Mouse (Mus musculus) megakaryocyte, embryonic 14.5 days (primary cell): ENCODE data around the gene Adam17. TPM values are rescaled to one million over a fixed set of nuclear protein-coding genes. Genes with fewer than 3 reads are reported as not detected.

Experiments
- H3K27me3 ChIP-seq: replicated peaks from 2 replicates; pipeline ENCODE3; 2012; ENCODE audit warnings: inconsistent platforms
- H3K36me3 ChIP-seq: replicated peaks from 2 replicates; pipeline ENCODE3; 2012; ENCODE audit warnings: low read length, inconsistent platforms, mixed read lengths
- H3K4me1 ChIP-seq: 2 replicates; pipeline ENCODE4 v1.6.1; 2012; ENCODE audit warnings: inconsistent platforms
- H3K4me3 ChIP-seq: replicated peaks from 2 replicates; pipeline ENCODE3; 2012; ENCODE audit warnings: moderate library complexity, mild to moderate bottlenecking, inconsistent platforms
- H3K9me3 ChIP-seq: 2 replicates; pipeline ENCODE4 v1.6.1; 2012; ENCODE audit warnings: inconsistent platforms
- FLI1 ChIP-seq: IDR thresholded peaks from 2 replicates; pipeline ENCODE4 v1.6.1; 2012; ENCODE audit warnings: low read length, inconsistent platforms, mixed read lengths
- GATA1 ChIP-seq: IDR thresholded peaks from 3 replicates; pipeline ENCODE4 v1.6.1; 2012; ENCODE audit warnings: mixed read lengths, low read length, inconsistent platforms, borderline replicate concordance
- polyA plus RNA-seq: library from polyadenylated mRNA; stranded (reverse); fragments of >175 nt; gene quantifications from 2 replicates; pipeline ENCODE4 v1.2.3, GENCODE M21; 2012; ENCODE audit warnings: low replicate concordance; ENCODE audit not compliant: insufficient read depth

Gene Adam17
- polyA plus RNA-seq, 1 experiment, result 12.1 TPM

- TF ChIP-seq GATA1, result no peak
- TF ChIP-seq FLI1, result no peak
- Histone ChIP-seq H3K9me3 (no peaks in the 10 kb centered on the region), H3K27me3 (no peaks in the 10 kb centered on the region), H3K4me1 (peaks cover 23% of the 10 kb centered on the region), H3K36me3 (peaks cover 94% of the 10 kb centered on the region), H3K4me3 (no peak overlapping the region)
Measured at GRCm38 (mm10) chr12:21330961-21331576, 42.4 kb downstream of the Adam17 start.

DNA sequence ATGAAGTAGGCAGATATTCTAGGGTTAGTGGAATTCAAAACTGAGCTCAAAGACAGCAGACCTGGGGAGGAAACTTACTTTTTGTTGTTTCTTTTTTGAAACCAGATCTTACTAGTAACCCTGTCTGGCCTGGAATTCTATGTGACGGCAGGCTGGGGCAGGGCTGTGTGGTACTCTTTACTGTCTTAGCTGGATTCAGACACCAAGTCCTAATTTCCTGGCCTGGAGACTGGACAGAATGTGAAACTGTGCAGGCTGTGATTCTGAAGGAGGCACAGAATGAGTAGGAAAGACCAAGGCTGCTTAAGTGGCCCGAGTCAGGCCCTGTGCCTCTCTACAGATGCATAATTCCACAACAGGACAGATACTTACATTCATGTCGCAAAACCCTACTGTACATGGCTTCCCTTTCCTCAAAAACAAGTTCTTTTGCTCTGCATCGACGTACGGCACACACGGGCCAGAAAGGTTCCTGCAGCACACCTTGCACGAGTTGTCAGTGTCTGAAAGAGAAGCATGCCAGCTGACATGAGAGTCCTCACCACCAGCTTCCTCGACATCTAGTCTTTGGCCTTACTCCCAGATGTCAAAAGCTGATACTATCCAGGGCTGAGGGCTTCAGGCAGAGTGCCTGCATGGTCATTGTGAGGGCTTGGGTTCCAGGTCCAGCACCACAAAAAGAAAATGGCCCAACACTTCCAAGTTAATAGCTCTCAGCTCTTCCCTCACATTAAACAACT, 43.6 kb downstream of the Adam17 start:
- Histone ChIP-seq H3K27me3 (no peaks in the 10 kb centered on the region), H3K36me3 (peaks cover 95% of the 10 kb centered on the region)

DNA sequence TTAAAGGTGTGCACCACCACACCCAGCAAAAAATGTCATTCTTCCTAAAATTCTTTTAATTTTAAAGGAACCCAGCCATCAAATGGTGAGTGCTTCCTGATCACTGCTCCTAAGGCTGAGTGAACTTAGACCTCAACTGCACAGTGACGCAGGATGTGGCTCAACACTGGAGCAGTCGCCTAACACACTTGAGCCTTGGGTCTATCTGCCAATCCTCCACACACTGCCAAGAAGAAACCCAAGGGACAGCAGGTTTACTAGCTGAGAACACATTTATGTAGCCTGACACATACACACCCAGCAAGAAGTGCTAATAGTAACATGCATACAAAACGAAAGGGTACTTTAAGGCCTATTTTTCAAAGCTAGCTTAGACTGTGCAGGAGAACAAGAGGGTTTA, 47.1 kb downstream of the Adam17 start:
- H3K9me3 ChIP-seq, result no peaks in the 10 kb centered on the region
- H3K4me3 ChIP-seq, result no peak overlapping the region
- H3K27me3 ChIP-seq, result no peaks in the 10 kb centered on the region
- TF ChIP-seq GATA1 (no peak), FLI1 (no peak)
- H3K4me1 ChIP-seq, result peaks cover 11% of the 10 kb centered on the region
- peaks cover 97% of the 10 kb centered on the region for H3K36me3 ChIP-seq

More for the DNA sequence above, 43.6 kb downstream of the Adam17 start:
- Histone ChIP-seq H3K4me1 (peaks cover 22% of the 10 kb centered on the region), H3K9me3 (no peaks in the 10 kb centered on the region), H3K4me3 (no peak overlapping the region)
- TF ChIP-seq FLI1 (no peak), GATA1 (no peak)

DNA sequence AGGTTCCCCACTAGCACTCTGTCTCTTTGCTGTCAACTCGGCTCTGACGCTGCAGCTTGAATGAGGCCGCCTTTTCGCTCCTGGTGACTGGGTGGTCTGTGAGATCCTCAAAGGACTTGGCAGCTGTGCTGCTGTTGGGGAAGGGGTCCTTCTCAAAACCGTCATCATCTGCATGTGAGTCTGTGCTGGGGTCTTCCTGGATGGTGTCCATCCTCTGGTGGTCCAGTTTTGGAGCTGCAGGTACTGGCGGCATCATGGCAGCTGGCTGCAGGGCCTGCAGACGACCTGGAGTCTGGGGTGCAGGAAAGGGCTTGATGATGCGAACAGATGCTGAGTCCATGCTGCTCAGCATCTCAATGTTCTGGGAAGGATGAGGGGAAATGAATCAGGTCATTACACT, 48.2 kb downstream of the Adam17 start:
- Histone ChIP-seq H3K4me1 (peaks cover 5% of the 10 kb centered on the region), H3K27me3 (no peaks in the 10 kb centered on the region), H3K9me3 (no peaks in the 10 kb centered on the region), H3K36me3 (peaks cover 98% of the 10 kb centered on the region), H3K4me3 (no peak overlapping the region)
- TF ChIP-seq FLI1, result no peak
- no peak for TF ChIP-seq GATA1

DNA sequence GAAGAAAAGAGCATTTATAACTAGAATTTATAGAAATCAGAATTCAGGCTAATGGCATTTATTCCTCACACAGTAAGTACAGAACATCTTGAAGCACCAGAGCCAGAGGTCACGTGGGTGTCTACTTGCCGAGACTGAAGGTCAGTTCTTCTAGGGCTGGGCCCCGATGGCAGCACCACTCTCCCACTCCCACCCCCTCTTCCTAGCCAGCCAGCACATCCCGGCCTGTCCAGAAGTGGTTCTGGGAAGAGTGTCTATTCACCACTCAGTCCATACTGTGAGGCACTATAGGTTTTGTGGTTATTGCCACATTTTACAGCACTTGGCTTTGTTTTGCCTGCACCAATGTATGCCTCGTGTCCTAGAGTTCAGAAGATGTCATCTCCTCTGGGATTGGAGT, 49.3 kb downstream of the Adam17 start:
- H3K4me1 ChIP-seq, result peaks cover 5% of the 10 kb centered on the region
- H3K27me3 ChIP-seq, result no peaks in the 10 kb centered on the region
- TF ChIP-seq GATA1 (no peak), FLI1 (no peak)
- no peaks in the 10 kb centered on the region for H3K9me3 ChIP-seq
- no peak overlapping the region for H3K4me3 ChIP-seq
- H3K36me3 ChIP-seq, result peaks cover 98% of the 10 kb centered on the region

GRCm38 (mm10) chr12:21322856-21323255, 50.6 kb downstream of the Adam17 start:
- H3K36me3 ChIP-seq, result peaks cover 100% of the 10 kb centered on the region

DNA sequence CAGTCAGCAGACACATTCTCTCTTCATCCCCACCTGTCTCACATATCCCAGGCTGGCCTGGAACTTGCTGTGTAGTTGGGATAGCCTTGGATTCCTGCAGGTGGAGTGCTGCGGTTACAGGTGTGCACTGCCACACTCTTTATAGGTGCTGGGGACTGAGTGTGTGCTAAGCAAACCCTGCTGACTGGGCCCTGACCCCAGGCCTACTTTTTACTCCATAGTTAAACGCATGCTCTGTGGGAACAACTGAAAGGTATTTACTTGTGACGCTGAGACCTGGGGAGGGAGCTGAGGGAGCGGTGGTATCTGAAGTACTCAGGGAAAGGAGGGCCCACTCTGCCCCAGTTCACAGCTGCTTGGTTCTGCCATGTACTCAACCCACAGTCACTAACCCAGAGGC, 51.1 kb downstream of the Adam17 start:
- H3K9me3 ChIP-seq, result no peaks in the 10 kb centered on the region
- TF ChIP-seq FLI1 (no peak), GATA1 (no peak)
- no peaks in the 10 kb centered on the region for H3K27me3 ChIP-seq
- H3K36me3 ChIP-seq, result peaks cover 97% of the 10 kb centered on the region
- H3K4me3 ChIP-seq, result no peak overlapping the region
- H3K4me1 ChIP-seq, result peaks cover 19% of the 10 kb centered on the region

More at GRCm38 (mm10) chr12:21322856-21323255, 50.6 kb downstream of the Adam17 start:
- H3K4me3 ChIP-seq, result no peak overlapping the region
- H3K27me3 ChIP-seq, result no peaks in the 10 kb centered on the region
- H3K4me1 ChIP-seq, result peaks cover 14% of the 10 kb centered on the region
- no peak for TF ChIP-seq GATA1
- TF ChIP-seq FLI1, result no peak
- no peaks in the 10 kb centered on the region for H3K9me3 ChIP-seq

DNA sequence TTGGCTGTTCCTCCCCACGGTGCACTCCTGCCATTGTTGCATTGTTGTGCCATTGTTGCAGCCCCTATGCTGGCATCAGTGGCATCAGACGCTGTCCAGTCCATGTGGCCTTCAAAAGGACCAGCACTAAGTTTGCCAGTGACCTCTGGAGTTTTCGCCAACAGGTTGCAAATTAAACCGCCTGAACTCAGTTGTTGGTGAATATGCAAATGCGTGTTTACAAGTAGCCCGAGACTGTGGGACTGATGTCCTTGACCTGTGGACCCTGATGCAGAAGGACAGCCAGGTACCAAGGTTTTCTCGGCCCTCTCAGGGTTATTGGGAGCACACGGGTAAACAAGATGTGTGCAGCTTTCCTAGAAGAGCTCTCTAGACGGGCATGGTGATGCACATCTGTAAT, 52.3 kb downstream of the Adam17 start:
- H3K27me3 ChIP-seq, result no peaks in the 10 kb centered on the region
- no peak overlapping the region for H3K4me3 ChIP-seq
- peaks cover 24% of the 10 kb centered on the region for H3K4me1 ChIP-seq
- TF ChIP-seq GATA1 (no peak), FLI1 (no peak)
- no peaks in the 10 kb centered on the region for H3K9me3 ChIP-seq
- H3K36me3 ChIP-seq, result peaks cover 86% of the 10 kb centered on the region

- no peak overlapping the region for H3K4me3 ChIP-seq
- no peaks in the 10 kb centered on the region for H3K9me3 ChIP-seq
- peaks cover 77% of the 10 kb centered on the region for H3K36me3 ChIP-seq
- peaks cover 28% of the 10 kb centered on the region for H3K4me1 ChIP-seq
- no peaks in the 10 kb centered on the region for H3K27me3 ChIP-seq
- TF ChIP-seq FLI1 (no peak), GATA1 (no peak)
Measured at GRCm38 (mm10) chr12:21320317-21320716, 53.1 kb downstream of the Adam17 start.

DNA sequence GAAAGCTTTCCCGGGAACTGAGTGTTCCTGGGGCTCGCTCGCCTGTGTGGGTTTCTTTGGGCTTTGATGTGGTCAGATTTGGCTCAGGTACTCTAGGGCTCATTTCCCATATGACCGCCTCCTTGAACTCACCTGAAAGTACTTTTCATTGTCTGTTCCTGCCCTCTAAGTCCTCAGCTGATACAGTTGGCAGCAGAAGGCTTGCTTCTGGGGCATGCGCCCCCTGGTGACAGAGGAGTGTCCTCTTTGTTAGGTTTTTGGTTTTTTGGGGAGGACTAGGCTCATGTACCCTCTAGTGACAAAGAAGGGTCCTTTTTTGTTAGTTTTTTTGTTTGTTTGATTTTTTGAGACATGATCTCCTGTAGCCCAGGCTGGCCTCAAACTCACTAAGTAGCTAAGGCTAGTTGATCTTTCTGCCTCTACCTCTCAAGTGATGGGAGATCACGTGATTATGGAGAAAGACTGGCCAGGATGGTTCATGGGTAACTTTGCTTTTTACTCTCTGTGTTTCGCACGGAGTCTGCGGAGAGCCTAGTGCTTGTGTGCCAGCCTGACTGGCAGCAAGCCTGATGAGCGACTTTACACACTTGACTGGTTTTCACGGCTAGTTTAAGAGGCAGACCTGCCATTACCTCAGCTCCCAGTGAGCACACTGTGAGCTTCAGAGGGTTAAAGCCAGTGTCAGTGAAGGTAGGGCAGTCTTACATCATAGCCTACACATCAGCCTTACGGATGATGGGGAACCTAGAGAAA, 55.1 kb downstream of the Adam17 start:
- Histone ChIP-seq H3K9me3 (no peaks in the 10 kb centered on the region), H3K36me3 (peaks cover 78% of the 10 kb centered on the region), H3K27me3 (no peaks in the 10 kb centered on the region), H3K4me3 (no peak overlapping the region), H3K4me1 (peaks cover 26% of the 10 kb centered on the region)
- TF ChIP-seq FLI1 (no peak), GATA1 (no peak)
